Mouse (Mus musculus) embryonic facial prominence, embryonic 10.5 days (tissue): Measurements from ENCODE around the gene Pdhx. TPM values are rescaled to one million over a fixed set of nuclear protein-coding genes. Genes with fewer than 3 reads are reported as not detected.

Experiments
- DNase-seq: peaks from one replicate; pipeline ENCODE4 v3.0.0-alpha.2; 2017; ENCODE audit warnings: low spot score
- H3K27ac ChIP-seq: fragments of 300-500 bp; sonication (generic); replicated peaks from 2 replicates; pipeline ENCODE4 v1.5.1; 2016; ENCODE audit warnings: mild to moderate bottlenecking
- H3K27me3 ChIP-seq: fragments of 300-500 bp; sonication (generic); replicated peaks from 2 replicates; pipeline ENCODE4 v1.6.1; 2016; ENCODE audit warnings: low read depth, mild to moderate bottlenecking; ENCODE audit not compliant: poor library complexity, severe bottlenecking
- H3K36me3 ChIP-seq: fragments of 300-500 bp; sonication (generic); replicated peaks from 2 replicates; pipeline ENCODE4 v1.6.1; 2016; ENCODE audit warnings: mild to moderate bottlenecking, moderate library complexity
- H3K4me1 ChIP-seq: fragments of 300-500 bp; sonication (generic); 2 replicates; pipeline ENCODE4 v1.6.1; 2016
- H3K4me3 ChIP-seq: fragments of 300-500 bp; sonication (generic); 2 replicates; pipeline ENCODE4 v1.5.1; 2016; ENCODE audit warnings: mild to moderate bottlenecking, moderate library complexity
- H3K9me3 ChIP-seq: fragments of 300-500 bp; sonication (generic); 2 replicates; pipeline ENCODE4 v1.6.1; 2016; ENCODE audit warnings: mild to moderate bottlenecking
- whole genome bisulfite sequencing: fragments of 180-500 bp; shearing (Covaris S2); methylation state at CpG from one replicate; pipeline ENCODE4 v1.1.7; 2016; 5-methylcytosine and 5-hydroxymethylcytosine counted together
- polyA plus RNA-seq: library from polyadenylated mRNA; unstranded; fragments of >200 nt; fragmentation: Nextera tagmentation; extraction: Ambion mirVana; gene quantifications from 2 replicates; pipeline ENCODE4 v1.2.1, GENCODE M21; 2016

Pdhx gene
- polyA plus RNA-seq, 1 experiment from 2014 or later = 44.9 TPM

DNA sequence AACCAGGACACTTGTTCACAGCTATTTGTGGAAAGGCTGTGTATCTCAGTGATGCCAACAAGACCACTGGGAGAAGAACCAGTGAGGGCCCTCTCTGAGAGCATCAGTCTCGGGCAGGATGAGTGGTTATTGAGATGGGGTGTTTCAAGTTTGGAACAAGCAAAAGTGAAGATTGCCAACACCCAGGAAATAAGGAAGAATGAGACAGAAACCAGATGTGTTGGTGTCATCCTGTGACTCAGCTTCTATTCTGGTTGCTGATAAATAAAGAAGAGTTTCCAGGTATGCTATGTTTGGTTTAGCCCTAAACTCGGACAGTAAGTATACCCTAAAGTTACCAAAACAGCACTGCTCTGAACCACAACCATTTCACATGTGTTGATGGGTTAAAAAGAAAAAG lies 92.4 kb downstream of the Pdhx start:
- 76% methylated on average over 2 of the region's 2 CpGs for WGBS

DNA sequence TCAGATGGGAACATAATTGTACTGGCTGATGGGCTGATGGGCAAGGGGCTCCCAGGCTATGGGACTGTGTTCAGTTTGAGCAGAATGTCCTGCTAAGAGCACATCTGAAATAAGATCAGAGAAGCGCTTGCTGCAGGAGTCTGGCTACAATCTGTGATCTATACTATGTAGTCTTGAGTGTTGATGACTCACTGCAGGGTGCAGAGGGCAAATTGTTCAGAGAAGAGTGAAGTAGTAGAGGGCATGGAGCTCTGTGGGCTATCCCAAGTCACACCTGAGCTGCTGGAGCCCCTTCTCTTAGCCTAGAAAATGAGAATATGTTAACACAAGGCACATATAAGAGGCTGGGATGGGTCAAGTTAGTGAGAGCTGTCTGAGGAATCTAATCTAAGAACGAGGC lies 93.8 kb downstream of the Pdhx start:
- no peaks in the 10 kb centered on the region for H3K27me3 ChIP-seq
- WGBS = 76% methylated on average over 2 of the region's 2 CpGs
- no peak overlapping the region for H3K4me3 ChIP-seq
- H3K27ac ChIP-seq = no peak overlapping the region
- no peaks in the 10 kb centered on the region for H3K36me3 ChIP-seq
- DNase-seq = no peak
- H3K4me1 ChIP-seq = no peaks in the 10 kb centered on the region
- H3K9me3 ChIP-seq = no peaks in the 10 kb centered on the region

More for the DNA sequence above, 92.4 kb downstream of the Pdhx start:
- DNase-seq = no peak
- Histone ChIP-seq H3K4me1 (no peaks in the 10 kb centered on the region), H3K27me3 (no peaks in the 10 kb centered on the region), H3K27ac (no peak overlapping the region), H3K36me3 (no peaks in the 10 kb centered on the region), H3K9me3 (no peaks in the 10 kb centered on the region), H3K4me3 (no peak overlapping the region)

DNA sequence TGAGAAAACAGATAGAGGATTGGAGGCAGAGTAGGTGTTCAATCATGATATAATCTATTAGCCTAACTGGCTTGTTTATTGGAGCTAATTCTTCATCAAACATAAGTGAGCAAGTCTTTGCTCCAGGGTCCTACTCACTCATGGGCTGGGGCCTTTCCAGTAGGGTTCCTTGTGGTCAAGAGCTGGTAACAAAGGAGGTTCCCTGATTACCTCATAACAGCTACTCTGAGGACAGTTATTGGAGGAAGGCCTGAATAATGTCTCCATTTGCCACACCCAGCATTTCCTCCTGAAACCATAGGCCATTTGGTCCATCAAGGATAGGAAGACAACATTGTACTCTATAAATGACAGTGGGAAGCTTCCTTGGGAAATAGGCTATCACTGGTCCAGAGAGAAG lies 94.2 kb downstream of the Pdhx start:
- H3K27me3 ChIP-seq = no peaks in the 10 kb centered on the region
- no peaks in the 10 kb centered on the region for H3K36me3 ChIP-seq
- no peak overlapping the region for H3K4me3 ChIP-seq
- H3K9me3 ChIP-seq = no peaks in the 10 kb centered on the region
- H3K27ac ChIP-seq = no peak overlapping the region
- no peaks in the 10 kb centered on the region for H3K4me1 ChIP-seq
- DNase-seq = no peak

DNA sequence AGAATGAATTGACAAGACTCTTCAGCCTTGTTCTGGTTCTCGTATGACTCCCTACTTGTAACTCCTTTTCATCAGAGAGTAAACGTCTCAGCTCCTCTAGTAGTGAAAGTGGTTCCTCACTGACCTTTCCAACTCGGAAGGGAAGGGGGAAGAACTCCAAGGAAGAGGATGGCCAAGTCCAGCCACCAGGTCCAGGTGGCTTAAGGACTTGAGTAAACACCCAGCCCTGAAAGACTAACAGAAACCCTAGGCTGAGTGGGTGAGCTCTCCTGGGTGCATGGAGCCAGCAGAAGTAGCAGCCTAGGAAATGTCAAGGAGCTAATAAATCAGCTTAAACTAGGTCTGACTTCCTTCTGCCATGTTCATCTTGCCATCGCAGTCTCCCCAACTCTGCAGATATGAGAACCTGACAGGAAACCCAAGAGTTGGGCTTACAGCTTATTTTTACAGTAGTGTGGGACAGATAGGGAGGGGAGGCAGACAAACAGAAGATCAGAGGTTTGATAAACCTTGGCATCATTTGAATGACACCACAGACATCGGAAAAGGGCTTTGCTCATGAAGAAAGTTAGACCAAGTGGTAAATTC lies 97.9 kb downstream of the Pdhx start:
- Histone ChIP-seq H3K4me1 (peaks cover 13% of the 10 kb centered on the region; the same call in 1 of the 2 replicates), H3K9me3 (no peaks in the 10 kb centered on the region), H3K4me3 (no peak overlapping the region), H3K27ac (no peak overlapping the region), H3K36me3 (no peaks in the 10 kb centered on the region), H3K27me3 (no peaks in the 10 kb centered on the region)
- WGBS = 83% methylated on average over 5 of the region's 5 CpGs
- no peak for DNase-seq

DNA sequence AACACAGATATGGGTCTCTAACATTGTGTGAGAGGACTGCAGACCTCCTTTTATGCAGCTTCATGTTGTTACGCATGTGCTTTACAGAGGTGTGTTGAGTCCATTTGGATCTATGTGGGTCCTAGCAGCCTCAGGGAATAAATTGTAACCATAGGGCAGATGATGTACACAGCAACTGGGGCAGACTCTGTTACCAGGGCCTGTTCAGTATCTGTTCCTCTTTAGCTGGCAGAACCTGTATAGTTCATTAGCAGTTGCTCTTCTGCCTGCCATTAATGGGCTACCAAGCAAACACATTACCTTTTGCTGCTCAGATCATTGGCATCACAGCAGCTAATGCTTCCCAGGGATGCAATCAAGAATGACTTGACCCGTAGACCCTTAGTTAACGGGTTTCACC lies 100.2 kb downstream of the Pdhx start:
- no peaks in the 10 kb centered on the region for H3K36me3 ChIP-seq
- no peak for DNase-seq
- WGBS = 89% methylated on average over 3 of the region's 3 CpGs
- H3K4me1 ChIP-seq = peaks cover 13% of the 10 kb centered on the region; the same call in 1 of the 2 replicates
- no peaks in the 10 kb centered on the region for H3K27me3 ChIP-seq
- no peak overlapping the region for H3K4me3 ChIP-seq
- no peaks in the 10 kb centered on the region for H3K9me3 ChIP-seq
- no peak overlapping the region for H3K27ac ChIP-seq

DNA sequence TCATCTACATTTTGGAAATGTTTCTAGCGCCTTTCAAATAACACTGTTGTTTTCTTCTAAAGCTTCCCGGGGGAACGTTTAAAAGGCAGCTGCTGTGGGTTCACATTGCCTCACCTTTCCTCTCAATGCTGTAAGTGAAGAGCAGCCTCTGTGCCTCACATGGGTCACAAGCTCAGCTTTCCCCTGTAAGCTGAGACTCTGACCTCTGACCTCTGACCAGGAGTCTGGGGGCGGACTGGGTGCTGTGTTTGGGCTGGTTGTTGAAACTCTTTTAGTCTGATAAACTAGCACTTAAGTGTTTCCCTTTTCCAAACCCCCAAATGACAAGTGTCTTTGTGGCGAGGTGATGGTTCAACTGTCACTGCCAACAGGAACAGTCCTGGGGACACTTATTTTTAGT lies 100.7 kb downstream of the Pdhx start:
- H3K27me3 ChIP-seq = no peaks in the 10 kb centered on the region
- 33% methylated on average over 5 of the region's 5 CpGs for WGBS

DNA sequence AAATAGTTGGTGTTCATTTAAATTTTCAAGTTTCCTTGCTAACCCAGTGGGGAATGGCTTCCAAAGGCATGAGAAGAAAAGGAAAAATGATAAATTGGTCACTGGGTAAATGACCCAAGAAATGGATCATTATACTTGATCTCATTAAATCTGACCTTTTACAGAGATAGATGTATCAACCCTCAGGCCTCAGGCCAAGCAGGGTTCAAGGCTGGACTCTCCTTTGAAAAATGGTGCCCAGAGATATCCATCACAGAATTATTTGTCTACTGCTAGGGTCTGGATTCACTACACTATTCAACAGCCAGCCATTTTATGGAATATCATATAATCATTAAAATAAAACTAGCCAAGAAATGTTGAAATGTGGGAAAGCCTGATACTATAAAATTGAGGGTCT lies 101.4 kb downstream of the Pdhx start:
- Histone ChIP-seq H3K9me3 (peaks cover 4% of the 10 kb centered on the region; the same call in 1 of the 2 replicates), H3K36me3 (no peaks in the 10 kb centered on the region), H3K27ac (no peak overlapping the region), H3K4me3 (no peak overlapping the region), H3K27me3 (no peaks in the 10 kb centered on the region), H3K4me1 (peaks cover 13% of the 10 kb centered on the region; the same call in 1 of the 2 replicates)
- no peak for DNase-seq

More for the DNA sequence above, 100.7 kb downstream of the Pdhx start:
- DNase-seq = peak; percentile 18
- H3K9me3 ChIP-seq = no peaks in the 10 kb centered on the region
- H3K4me3 ChIP-seq = no peak overlapping the region
- peaks cover 13% of the 10 kb centered on the region; the same call in 1 of the 2 replicates for H3K4me1 ChIP-seq
- H3K27ac ChIP-seq = no peak overlapping the region
- H3K36me3 ChIP-seq = no peaks in the 10 kb centered on the region

Other genes with a start within 250 kb of the Pdhx start
- 2.2 and 2.5 TPM in 2 replicates for gene Cd44, start 171.8 kb downstream of the Pdhx start, polyA plus RNA-seq
- gene Apip, start 162 bp upstream of the Pdhx start, polyA plus RNA-seq = 65.9 and 74.8 TPM in 2 replicates
- not detected in 2 replicates for gene Ehf, start 229.8 kb upstream of the Pdhx start, polyA plus RNA-seq